Mouse (Mus musculus) spleen, embryonic (tissue): ENCODE results near the gene Nlrc4.
"Not testable (repeated sequence)": the region's sequence is repeated elsewhere in the genome, so short reads cannot be mapped to it uniquely, and the experiment has no call there.

Experiments used
- CTCF ChIA-PET: fragments of 350-600 bp; sonication (Branson Sonifier 250); formaldehyde crosslinking; loops from one replicate; lab custom pipeline; 2022; lab: Charles Lee

Nlrc4 gene

GRCm38 (mm10) chr17:74458711-74459408 is at the start of gene Nlrc4:
Gene Nlrc4, minus strand, starts transcription at chr17:74459142.
- CTCF ChIA-PET: interaction anchor here (1.0 kb wide), 1 partner anchor 121 kb away, joined by 4 read pairs; no protein-coding TSS in a partner anchor

- CTCF ChIA-PET: no interaction called here
Measured at GRCm38 (mm10) chr17:74508600-74508999, 49.7 kb upstream of the Nlrc4 start.

GRCm38 (mm10) chr17:74507934-74508333 is 49.0 kb upstream of the Nlrc4 start:
- CTCF ChIA-PET: interaction anchor here (0.7 kb wide), 1 partner anchor 48 kb away, joined by 6 read pairs; no protein-coding TSS in a partner anchor

GRCm38 (mm10) chr17:74501085-74501484 is 42.1 kb upstream of the Nlrc4 start:
- CTCF ChIA-PET: no interaction called here

- CTCF ChIA-PET: no interaction called here
Measured at GRCm38 (mm10) chr17:74500204-74500603, 41.3 kb upstream of the Nlrc4 start.

GRCm38 (mm10) chr17:74491565-74491964 is 32.6 kb upstream of the Nlrc4 start:
- CTCF ChIA-PET: no interaction called here

GRCm38 (mm10) chr17:74489901-74490220 is 30.9 kb upstream of the Nlrc4 start:
- CTCF ChIA-PET: no interaction called here

GRCm38 (mm10) chr17:74489024-74489900 is 30.3 kb upstream of the Nlrc4 start, which contains the start of gene Yipf4:
Gene Yipf4, plus strand, starts transcription at chr17:74489493.
- CTCF ChIA-PET: interaction anchor here (0.6 kb wide), 2 partner anchors 115 to 228 kb away, joined by 3 to 4 read pairs; no protein-coding TSS in a partner anchor

GRCm38 (mm10) chr17:74480361-74481069 is 21.6 kb upstream of the Nlrc4 start:
- CTCF ChIA-PET: no interaction called here

GRCm38 (mm10) chr17:74470133-74470532 is 11.2 kb upstream of the Nlrc4 start:
- CTCF ChIA-PET: not testable (repeated sequence)

GRCm38 (mm10) chr17:74467981-74468380 is 9.0 kb upstream of the Nlrc4 start:
- CTCF ChIA-PET: interaction anchor here (0.6 kb wide), 1 partner anchor 92 kb away, joined by 4 read pairs; no protein-coding TSS in a partner anchor

GRCm38 (mm10) chr17:74463510-74463909 is 4.6 kb upstream of the Nlrc4 start:
- CTCF ChIA-PET: no interaction called here

- CTCF ChIA-PET: no interaction called here
Measured at GRCm38 (mm10) chr17:74457972-74458677, 817 bp downstream of the Nlrc4 start.

GRCm38 (mm10) chr17:74456825-74457224 is 2.1 kb downstream of the Nlrc4 start:
- CTCF ChIA-PET: no interaction called here

GRCm38 (mm10) chr17:74455426-74455825 is 3.5 kb downstream of the Nlrc4 start:
- CTCF ChIA-PET: interaction anchor here (0.6 kb wide), 1 partner anchor 13 kb away, joined by 5 read pairs; no protein-coding TSS in a partner anchor

- CTCF ChIA-PET: no interaction called here
Measured at GRCm38 (mm10) chr17:74454660-74455059, 4.3 kb downstream of the Nlrc4 start.

GRCm38 (mm10) chr17:74453928-74454327 is 5.0 kb downstream of the Nlrc4 start:
- CTCF ChIA-PET: interaction anchor here (0.6 kb wide), 1 partner anchor 157 kb away, joined by 3 read pairs; no protein-coding TSS in a partner anchor

- CTCF ChIA-PET: no interaction called here
Measured at GRCm38 (mm10) chr17:74449776-74450175, 9.2 kb downstream of the Nlrc4 start.

- CTCF ChIA-PET: no interaction called here
Measured at GRCm38 (mm10) chr17:74440486-74440885, 18.5 kb downstream of the Nlrc4 start.

GRCm38 (mm10) chr17:74437762-74438161 is 21.2 kb downstream of the Nlrc4 start:
- CTCF ChIA-PET: interaction anchor here (0.6 kb wide), 1 partner anchor 27 kb away, joined by 3 read pairs; no protein-coding TSS in a partner anchor

GRCm38 (mm10) chr17:74432631-74433030 is 26.3 kb downstream of the Nlrc4 start:
- CTCF ChIA-PET: no interaction called here
